Mouse (Mus musculus): ENCODE results near the gene Zfp94. TPM values are rescaled to one million over a fixed set of nuclear protein-coding genes. Genes with fewer than 3 reads are reported as not detected.
"Not testable (repeated sequence)": the region's sequence is repeated elsewhere in the genome, so short reads cannot be mapped to it uniquely, and the experiment has no call there.

Gene Zfp94
- total and polyA plus RNA-seq, 2 experiments from 2014 or later: 17.4 to 25.0 TPM

DNA sequence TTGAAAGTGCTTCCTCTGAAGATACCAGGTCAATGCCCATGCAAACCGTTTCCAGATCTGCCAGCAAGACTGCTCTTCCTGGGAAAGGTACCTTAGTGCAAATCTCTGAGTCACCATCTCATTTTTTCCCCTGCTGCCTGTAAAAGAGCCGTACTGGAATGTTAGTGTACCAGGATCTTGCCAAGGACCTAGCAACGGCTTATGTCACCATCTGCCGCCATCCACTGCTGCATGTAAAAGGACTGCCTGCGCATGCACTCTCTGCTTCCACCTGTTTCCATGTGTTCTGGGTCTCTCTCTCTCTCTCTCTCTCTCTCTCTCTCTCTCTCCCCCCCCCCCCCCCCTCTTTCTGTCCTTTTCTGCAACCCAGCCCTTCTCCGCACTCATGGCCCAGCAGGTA, 28.0 kb downstream of the Zfp94 start:
- no peaks in the 10 kb centered on the region for H3K4me1 ChIP-seq (ENCODE audit: insufficient read depth, low read length)
- DNase-seq (ENCODE audit: low spot score) (no peak), ATAC-seq (ENCODE audit: low FRiP score) (no peak)
- TF ChIP-seq CTCF (IDR thresholded peaks at IDR 0.05): no peak
- WGBS: 97% methylated on average over 6 of the region's 6 CpGs
- H3K4me3 ChIP-seq (ENCODE audit: low read depth, low read length): no peak overlapping the region
- no peak overlapping the region for H3K4me2 ChIP-seq (ENCODE audit: low read depth, low read length, poor library complexity, severe bottlenecking)
- 0 out of 2 replicates have a peak, but pooled peaks cover 4% of the 10 kb centered on the region for H3K9me3 ChIP-seq (ENCODE audit: low read length)
- peaks cover 35% of the 10 kb centered on the region for H3K36me3 ChIP-seq (ENCODE audit: insufficient read depth, low read length)
- no peak overlapping the region for H3K27ac ChIP-seq (ENCODE audit: low read depth, low read length)
- H3K9ac ChIP-seq (replicated peaks; ENCODE audit: low read length, poor library complexity, severe bottlenecking): no peak overlapping the region
- no peaks in the 10 kb centered on the region for H3K27me3 ChIP-seq (ENCODE audit: insufficient read depth, low read length)

DNA sequence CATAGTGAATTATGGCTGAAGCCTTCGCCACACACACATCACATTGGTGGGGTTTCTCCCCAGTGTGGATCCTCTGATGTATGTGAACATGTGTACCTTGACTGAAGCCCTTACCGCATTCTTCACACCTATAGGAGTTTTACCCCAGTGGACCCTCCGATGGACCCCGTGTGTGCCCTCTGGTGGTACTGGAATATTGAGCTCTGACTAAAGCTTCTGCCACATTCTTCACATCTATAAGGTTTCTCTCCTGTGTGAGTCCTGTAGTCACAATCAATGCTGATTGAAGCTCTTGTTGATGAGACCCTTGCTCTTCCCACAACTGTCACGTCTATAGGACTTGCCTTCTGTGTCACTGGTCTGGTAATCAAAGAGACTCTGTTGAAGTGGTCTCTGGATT, 28.8 kb downstream of the Zfp94 start:
- H3K9me3 ChIP-seq (ENCODE audit: low read length): 0 out of 2 replicates have a peak, but pooled peaks cover 4% of the 10 kb centered on the region
- no peak overlapping the region for H3K4me2 ChIP-seq (ENCODE audit: low read depth, low read length, poor library complexity, severe bottlenecking)
- H3K4me1 ChIP-seq (ENCODE audit: insufficient read depth, low read length): no peaks in the 10 kb centered on the region
- no peak overlapping the region for H3K9ac ChIP-seq (replicated peaks; ENCODE audit: low read length, poor library complexity, severe bottlenecking)
- no peak overlapping the region for H3K27ac ChIP-seq (ENCODE audit: low read depth, low read length)
- peaks cover 30% of the 10 kb centered on the region for H3K36me3 ChIP-seq (ENCODE audit: insufficient read depth, low read length)
- ATAC-seq (ENCODE audit: low FRiP score): no peak
- H3K4me3 ChIP-seq (ENCODE audit: low read depth, low read length): no peak overlapping the region
- no peaks in the 10 kb centered on the region for H3K27me3 ChIP-seq (ENCODE audit: insufficient read depth, low read length)
- no peak for TF ChIP-seq CTCF (IDR thresholded peaks at IDR 0.05)
- WGBS: 86% methylated on average over 5 of the region's 5 CpGs
- no peak for DNase-seq (ENCODE audit: low spot score)

DNA sequence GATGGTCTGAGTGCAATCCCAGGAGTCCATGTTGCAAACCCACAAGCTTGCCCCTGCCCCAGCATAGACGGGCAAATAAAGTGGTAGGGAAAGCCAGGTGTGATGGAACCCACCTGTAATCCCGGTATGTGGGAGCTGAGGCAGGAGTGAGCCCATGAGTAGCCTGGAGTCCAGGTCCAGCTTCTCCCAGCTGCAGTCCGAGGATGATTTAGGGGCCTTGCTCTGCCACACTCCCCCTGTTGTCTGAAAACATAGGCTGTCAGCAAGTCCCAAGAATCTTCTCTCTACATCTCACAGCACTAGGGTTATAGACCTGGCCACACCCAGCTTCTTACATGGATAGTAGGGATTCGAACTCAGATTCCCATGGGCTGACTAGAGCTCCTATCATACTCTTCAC, 29.6 kb downstream of the Zfp94 start:
- ATAC-seq (ENCODE audit: low FRiP score) (no peak), DNase-seq (ENCODE audit: low spot score) (no peak)
- WGBS: 82% methylated on average over 4 of the region's 4 CpGs
- Histone ChIP-seq H3K9me3 (ENCODE audit: low read length) (0 out of 2 replicates have a peak, but pooled peaks cover 4% of the 10 kb centered on the region), H3K36me3 (ENCODE audit: insufficient read depth, low read length) (peaks cover 22% of the 10 kb centered on the region), H3K4me3 (ENCODE audit: low read depth, low read length) (no peak overlapping the region), H3K27me3 (ENCODE audit: insufficient read depth, low read length) (no peaks in the 10 kb centered on the region), H3K9ac (replicated peaks; ENCODE audit: low read length, poor library complexity, severe bottlenecking) (no peak overlapping the region), H3K27ac (ENCODE audit: low read depth, low read length) (no peak overlapping the region), H3K4me2 (ENCODE audit: low read depth, low read length, poor library complexity, severe bottlenecking) (no peak overlapping the region), H3K4me1 (ENCODE audit: insufficient read depth, low read length) (no peaks in the 10 kb centered on the region)
- TF ChIP-seq CTCF (IDR thresholded peaks at IDR 0.05): no peak

DNA sequence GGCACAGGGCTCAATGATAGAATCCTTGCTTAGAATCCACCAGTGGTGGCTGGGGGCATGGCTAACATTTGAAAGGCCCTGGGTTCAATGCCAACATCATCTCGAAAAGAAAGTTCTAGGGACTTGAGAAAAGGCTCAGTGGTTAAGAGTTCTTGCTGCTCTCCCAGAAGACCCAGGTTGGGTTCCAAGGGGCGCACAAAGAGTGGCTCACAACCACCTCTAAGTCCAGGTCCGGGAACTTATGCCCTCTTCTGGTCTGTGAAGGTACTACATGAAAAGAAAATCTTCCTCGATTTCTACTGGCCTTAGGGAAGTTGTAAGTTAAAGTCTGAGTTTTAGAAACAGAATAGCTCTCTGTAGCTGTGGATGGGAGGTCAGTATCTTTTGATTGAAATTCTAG, 30.4 kb downstream of the Zfp94 start:
- Histone ChIP-seq H3K27me3 (ENCODE audit: insufficient read depth, low read length) (no peaks in the 10 kb centered on the region), H3K27ac (ENCODE audit: low read depth, low read length) (no peak overlapping the region), H3K4me2 (ENCODE audit: low read depth, low read length, poor library complexity, severe bottlenecking) (no peak overlapping the region), H3K4me1 (ENCODE audit: insufficient read depth, low read length) (no peaks in the 10 kb centered on the region), H3K9ac (replicated peaks; ENCODE audit: low read length, poor library complexity, severe bottlenecking) (no peak overlapping the region), H3K9me3 (ENCODE audit: low read length) (no peaks in the 10 kb centered on the region), H3K4me3 (ENCODE audit: low read depth, low read length) (no peak overlapping the region), H3K36me3 (ENCODE audit: insufficient read depth, low read length) (peaks cover 14% of the 10 kb centered on the region)
- WGBS: 49% methylated on average over 4 of the region's 4 CpGs
- DNase-seq (ENCODE audit: low spot score) (no peak), ATAC-seq (ENCODE audit: low FRiP score) (no peak)
- 0 out of 2 replicates have a peak, but pooled peaks have one; percentile 21 for TF ChIP-seq CTCF (IDR thresholded peaks at IDR 0.05)

DNA sequence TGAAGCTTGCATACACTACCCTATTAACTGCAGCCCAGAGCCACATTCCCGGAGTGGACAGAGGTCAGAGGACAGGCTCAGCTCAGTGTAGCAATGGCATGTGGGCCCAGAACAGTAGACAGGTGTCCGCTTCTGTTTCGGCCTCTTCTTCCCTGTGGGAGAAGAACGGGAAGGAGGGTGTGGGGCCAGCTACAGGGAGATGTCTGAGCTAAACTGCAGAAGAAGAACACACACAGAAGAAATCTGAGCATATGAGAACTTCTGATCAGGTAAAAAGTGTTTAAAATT, 35.7 kb downstream of the Zfp94 start:
- Histone ChIP-seq H3K27ac (ENCODE audit: low read depth, low read length) (no peak overlapping the region), H3K9me3 (ENCODE audit: low read length) (no peaks in the 10 kb centered on the region), H3K4me1 (ENCODE audit: insufficient read depth, low read length) (no peaks in the 10 kb centered on the region), H3K27me3 (ENCODE audit: insufficient read depth, low read length) (no peaks in the 10 kb centered on the region), H3K4me3 (ENCODE audit: low read depth, low read length) (no peak overlapping the region), H3K36me3 (ENCODE audit: insufficient read depth, low read length) (no peaks in the 10 kb centered on the region), H3K9ac (replicated peaks; ENCODE audit: low read length, poor library complexity, severe bottlenecking) (no peak overlapping the region), H3K4me2 (ENCODE audit: low read depth, low read length, poor library complexity, severe bottlenecking) (no peak overlapping the region)
- WGBS: 48% methylated on average over 4 of the region's 4 CpGs
- TF ChIP-seq CTCF (IDR thresholded peaks at IDR 0.05): no peak
- no peak for ATAC-seq (ENCODE audit: low FRiP score)
- no peak for DNase-seq (ENCODE audit: low spot score)

DNA sequence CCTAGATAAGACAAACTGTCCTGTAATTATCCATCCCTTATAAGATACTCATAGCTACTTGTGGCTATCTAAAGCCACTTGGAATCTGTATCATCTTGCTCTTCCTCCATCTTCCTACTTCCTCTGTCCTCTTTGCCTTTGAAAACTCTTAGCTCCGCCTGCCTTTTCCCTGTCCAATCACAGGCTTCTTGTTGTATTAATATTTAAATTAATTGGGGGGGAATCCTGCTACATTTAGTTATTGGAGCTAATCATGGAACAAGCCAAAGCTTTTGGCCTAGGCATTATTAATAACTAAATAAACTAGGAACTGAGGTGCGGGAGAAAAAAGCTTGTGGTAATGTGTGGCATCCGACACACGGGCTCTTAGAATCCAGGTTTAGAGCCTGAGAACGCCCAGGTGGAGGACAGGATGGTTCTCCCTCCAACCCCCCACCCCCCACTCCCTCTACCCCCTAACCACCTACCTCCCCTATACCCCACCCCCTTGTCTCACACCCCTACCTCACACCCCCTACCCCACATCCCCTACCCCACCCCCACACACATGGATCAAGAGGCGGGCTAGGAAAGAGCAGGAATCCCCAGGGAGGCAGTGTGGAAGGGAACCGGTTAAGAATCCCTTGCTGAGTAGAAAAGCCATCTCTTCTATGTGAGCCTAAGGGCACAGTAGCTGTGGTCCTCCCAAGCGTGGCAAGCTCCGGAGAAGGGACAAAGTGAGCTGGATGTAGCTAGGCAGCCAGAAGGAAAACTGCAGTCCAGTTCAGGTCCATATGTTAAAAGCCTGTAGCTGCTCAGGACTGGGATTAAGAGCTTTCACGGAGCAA, 36.2 kb downstream of the Zfp94 start:
- no peaks in the 10 kb centered on the region for H3K4me1 ChIP-seq (ENCODE audit: insufficient read depth, low read length)
- no peak overlapping the region for H3K9ac ChIP-seq (replicated peaks; ENCODE audit: low read length, poor library complexity, severe bottlenecking)
- H3K27me3 ChIP-seq (ENCODE audit: insufficient read depth, low read length): no peaks in the 10 kb centered on the region
- no peak overlapping the region for H3K4me2 ChIP-seq (ENCODE audit: low read depth, low read length, poor library complexity, severe bottlenecking)
- ATAC-seq (ENCODE audit: low FRiP score) (no peak), DNase-seq (ENCODE audit: low spot score) (no peak)
- WGBS: 54% methylated on average over 10 of the region's 10 CpGs
- H3K36me3 ChIP-seq (ENCODE audit: insufficient read depth, low read length): no peaks in the 10 kb centered on the region
- TF ChIP-seq CTCF (IDR thresholded peaks at IDR 0.05): no peak
- no peak overlapping the region for H3K27ac ChIP-seq (ENCODE audit: low read depth, low read length)
- no peak overlapping the region for H3K4me3 ChIP-seq (ENCODE audit: low read depth, low read length)
- no peaks in the 10 kb centered on the region for H3K9me3 ChIP-seq (ENCODE audit: low read length)

DNA sequence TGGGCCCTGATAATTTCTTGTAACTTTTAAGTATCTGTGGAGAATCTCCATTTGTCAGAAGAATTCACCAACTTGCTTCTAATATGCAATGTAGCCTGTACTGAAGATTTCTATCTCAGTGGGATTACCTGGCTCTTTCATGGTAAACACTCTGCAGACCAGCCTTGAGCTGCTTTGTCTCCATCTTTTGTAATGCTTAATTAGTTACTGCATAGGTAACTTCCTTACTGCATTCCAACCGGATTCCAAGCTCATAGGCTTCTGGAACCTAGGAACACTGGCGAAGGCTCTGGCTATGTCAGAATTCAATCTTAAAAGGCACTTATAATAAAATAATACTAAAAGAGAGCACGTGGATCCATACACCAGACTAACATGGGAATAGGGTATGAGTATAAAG, 37.7 kb downstream of the Zfp94 start:
- H3K27me3 ChIP-seq (ENCODE audit: insufficient read depth, low read length); ATAC-seq (ENCODE audit: low FRiP score); H3K9ac ChIP-seq (replicated peaks; ENCODE audit: low read length, poor library complexity, severe bottlenecking); H3K27ac ChIP-seq (ENCODE audit: low read depth, low read length); H3K4me1 ChIP-seq (ENCODE audit: insufficient read depth, low read length); H3K4me2 ChIP-seq (ENCODE audit: low read depth, low read length, poor library complexity, severe bottlenecking); H3K4me3 ChIP-seq (ENCODE audit: low read depth, low read length); H3K9me3 ChIP-seq (ENCODE audit: low read length); DNase-seq (ENCODE audit: low spot score): not testable (repeated sequence)
- 81% methylated on average over 3 of the region's 3 CpGs for WGBS
- H3K36me3 ChIP-seq (ENCODE audit: insufficient read depth, low read length): peaks cover 11% of the 10 kb centered on the region; the same call in 1 of the 2 replicates

All from midbrain, postnatal 0 days (tissue).